Mouse (Mus musculus) liver, postnatal 0 days (tissue): ENCODE data around the gene Trim39. TPM values are rescaled to one million over a fixed set of nuclear protein-coding genes. Genes with fewer than 3 reads are reported as not detected.

Source experiments
- ATAC-seq: fragments of 200-750 bp; cut with Nextera tagmentation; 2 replicates; pipeline ENCODE4 v1.8.0; 2017; ENCODE audit warnings: mild to moderate bottlenecking, moderate library complexity
- DNase-seq: peaks from one replicate; pipeline ENCODE4 v3.0.0-alpha.2; 2016
- H3K27ac ChIP-seq: fragments of 300-500 bp; sonication (generic); 2 replicates; pipeline ENCODE4 v1.5.1; 2014; ENCODE audit warnings: antibody characterized with exemption, moderate library complexity, mild to moderate bottlenecking, low read depth
- H3K27me3 ChIP-seq: fragments of 300-500 bp; sonication (generic); 2 replicates; pipeline ENCODE4 v1.6.1; 2014; ENCODE audit warnings: low read length, control low read depth, mixed read lengths; ENCODE audit not compliant: insufficient read depth
- H3K36me3 ChIP-seq: fragments of 300-500 bp; sonication (generic); replicated peaks from 2 replicates; pipeline ENCODE4 v1.6.1; 2014; ENCODE audit warnings: mild to moderate bottlenecking, control low read depth, low read length, moderate library complexity, mixed read lengths; ENCODE audit not compliant: insufficient read depth
- H3K4me1 ChIP-seq: fragments of 300-500 bp; sonication (generic); 2 replicates; pipeline ENCODE4 v1.6.1; 2014; ENCODE audit warnings: antibody characterized with exemption, mild to moderate bottlenecking, control low read depth; ENCODE audit not compliant: insufficient read depth
- H3K4me2 ChIP-seq: fragments of 300-500 bp; sonication (generic); 2 replicates; pipeline ENCODE4 v1.6.1; 2014; ENCODE audit warnings: low read depth, mild to moderate bottlenecking, low read length, moderate library complexity, mixed read lengths
- H3K4me3 ChIP-seq: fragments of 300-500 bp; sonication (generic); 2 replicates; pipeline ENCODE4 v1.5.1; 2014; ENCODE audit warnings: low read depth, low read length
- H3K9ac ChIP-seq: fragments of 300-500 bp; sonication (generic); replicated peaks from 2 replicates; pipeline ENCODE4 v1.6.1; 2014; ENCODE audit warnings: mild to moderate bottlenecking, moderate library complexity
- H3K9me3 ChIP-seq: fragments of 300-500 bp; sonication (generic); 2 replicates; pipeline ENCODE4 v1.6.1; 2016; ENCODE audit warnings: mild to moderate bottlenecking, control low read depth, low read length, mixed read lengths
- CTCF ChIP-seq: sonication (generic); IDR thresholded peaks from 2 replicates; pipeline ENCODE4 v1.5.1; 2016; ENCODE audit warnings: antibody characterized with exemption, low read depth
- EP300 ChIP-seq: IDR thresholded peaks from 2 replicates; pipeline ENCODE4 v1.6.1; 2016; ENCODE audit warnings: antibody characterized with exemption, low read depth, mild to moderate bottlenecking
- WGBS: fragments of 180-500 bp; shearing (Covaris S2); extraction: QIAGEN DNeasy Blood & Tissue Kit; methylation state at CpG from one replicate; pipeline ENCODE4 v1.1.7; 2014; ENCODE audit not compliant: insufficient replicate concordance; 5-methylcytosine and 5-hydroxymethylcytosine counted together
- polyA plus RNA-seq: library from polyadenylated mRNA; unstranded; fragments of >200 nt; fragmentation: Nextera tagmentation; extraction: Ambion mirVana; gene quantifications from 2 replicates; pipeline ENCODE4 v1.2.1, GENCODE M21; 2015

The Trim39 gene
- polyA plus RNA-seq, 1 experiment from 2014 or later: 3.6 TPM

GRCm38 (mm10) chr17:36286390-36286789 lies 14.3 kb upstream of the Trim39 start, which contains the start of gene H2-M10.2:
H2-M10.2 (minus strand) TSS chr17:36286490.
- WGBS: 78% methylated on average over 2 of the region's 2 CpGs
- Histone ChIP-seq H3K9me3 (no peaks in the 10 kb centered on the region), H3K27ac (no peak within 1 kb of the TSS), H3K4me2 (no peak within 1 kb of the TSS), H3K9ac (no peak within 1 kb of the TSS), H3K4me1 (no peaks in the 10 kb centered on the region), H3K27me3 (no peaks in the 10 kb centered on the region), H3K36me3 (no peaks in the 10 kb centered on the region), H3K4me3 (no peak within 1 kb of the TSS)
- ATAC-seq (no peak), DNase-seq (no peak)
- no peak for TF ChIP-seq EP300
- TF ChIP-seq CTCF: no peak

- DNase-seq (no peak), ATAC-seq (no peak)
- TF ChIP-seq EP300: no peak
- no peak for TF ChIP-seq CTCF
- Histone ChIP-seq H3K4me1 (no peaks in the 10 kb centered on the region), H3K27me3 (no peaks in the 10 kb centered on the region), H3K4me3 (no peak overlapping the region), H3K9ac (no peak overlapping the region), H3K9me3 (no peaks in the 10 kb centered on the region), H3K4me2 (no peak overlapping the region), H3K27ac (no peak overlapping the region), H3K36me3 (peaks cover 13% of the 10 kb centered on the region)
- WGBS: 79% methylated on average over 4 of the region's 4 CpGs
These were observed 9.6 kb upstream of the Trim39 start for GRCm38 (mm10) chr17:36281521-36282245.

DNA sequence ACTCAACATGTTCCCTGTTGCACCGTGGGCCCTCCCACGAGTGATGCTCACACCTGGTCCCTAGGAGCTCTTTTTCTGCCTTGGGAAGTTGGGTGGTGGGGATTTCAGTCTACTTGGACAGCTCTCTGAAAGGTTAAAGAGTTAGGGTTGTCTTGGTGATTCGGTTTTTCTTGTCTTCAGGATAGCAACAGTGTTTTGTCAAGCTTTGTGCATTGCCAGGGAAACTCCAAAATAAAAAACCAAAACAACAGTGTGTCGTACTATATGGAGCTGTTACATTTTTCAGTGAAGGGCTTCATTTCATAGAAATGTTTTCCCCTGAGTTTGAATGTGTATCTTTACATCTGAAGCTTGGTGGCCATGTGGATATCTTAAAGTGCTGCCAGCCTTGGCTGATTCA lies 2.7 kb upstream of the Trim39 start:
- WGBS: 89% methylated on average over 4 of the region's 4 CpGs
- DNase-seq: no peak
- TF ChIP-seq EP300 (no peak), CTCF (no peak)
- Histone ChIP-seq H3K9me3 (no peaks in the 10 kb centered on the region), H3K4me2 (no peak overlapping the region), H3K4me1 (peaks cover 18% of the 10 kb centered on the region), H3K9ac (no peak overlapping the region), H3K27ac (no peak overlapping the region), H3K27me3 (no peaks in the 10 kb centered on the region), H3K4me3 (no peak overlapping the region), H3K36me3 (0 out of 2 replicates have a peak, but pooled peaks cover 7% of the 10 kb centered on the region)
- no peak for ATAC-seq

- H3K4me2 ChIP-seq: no peak overlapping the region
- no peak for ATAC-seq
- H3K27ac ChIP-seq: no peak overlapping the region
- TF ChIP-seq EP300 (no peak), CTCF (no peak)
- H3K4me3 ChIP-seq: no peak overlapping the region
- no peak overlapping the region for H3K9ac ChIP-seq
- H3K36me3 ChIP-seq: peaks cover 7% of the 10 kb centered on the region; the same call in 1 of the 2 replicates
- WGBS: 67% methylated on average over 4 of the region's 4 CpGs
- H3K4me1 ChIP-seq: peaks cover 18% of the 10 kb centered on the region
- H3K27me3 ChIP-seq: no peaks in the 10 kb centered on the region
- no peak for DNase-seq
- no peaks in the 10 kb centered on the region for H3K9me3 ChIP-seq
These were observed 1.7 kb upstream of the Trim39 start for GRCm38 (mm10) chr17:36273796-36274195.

- Histone ChIP-seq H3K36me3 (peaks cover 8% of the 10 kb centered on the region), H3K9ac (peak overlapping the region; percentile 82; the same call in 1 of the 2 replicates), H3K4me2 (peak overlapping the region; percentile 86), H3K27ac (no peak overlapping the region), H3K9me3 (no peaks in the 10 kb centered on the region), H3K4me1 (peaks cover 18% of the 10 kb centered on the region), H3K4me3 (peak overlapping the region; percentile 76), H3K27me3 (no peaks in the 10 kb centered on the region)
- 64% methylated on average over 9 of the region's 9 CpGs for WGBS
- TF ChIP-seq CTCF: no peak
- no peak for TF ChIP-seq EP300
- DNase-seq (no peak), ATAC-seq (no peak)
These were observed 758 bp upstream of the Trim39 start for GRCm38 (mm10) chr17:36272643-36273366.

DNA sequence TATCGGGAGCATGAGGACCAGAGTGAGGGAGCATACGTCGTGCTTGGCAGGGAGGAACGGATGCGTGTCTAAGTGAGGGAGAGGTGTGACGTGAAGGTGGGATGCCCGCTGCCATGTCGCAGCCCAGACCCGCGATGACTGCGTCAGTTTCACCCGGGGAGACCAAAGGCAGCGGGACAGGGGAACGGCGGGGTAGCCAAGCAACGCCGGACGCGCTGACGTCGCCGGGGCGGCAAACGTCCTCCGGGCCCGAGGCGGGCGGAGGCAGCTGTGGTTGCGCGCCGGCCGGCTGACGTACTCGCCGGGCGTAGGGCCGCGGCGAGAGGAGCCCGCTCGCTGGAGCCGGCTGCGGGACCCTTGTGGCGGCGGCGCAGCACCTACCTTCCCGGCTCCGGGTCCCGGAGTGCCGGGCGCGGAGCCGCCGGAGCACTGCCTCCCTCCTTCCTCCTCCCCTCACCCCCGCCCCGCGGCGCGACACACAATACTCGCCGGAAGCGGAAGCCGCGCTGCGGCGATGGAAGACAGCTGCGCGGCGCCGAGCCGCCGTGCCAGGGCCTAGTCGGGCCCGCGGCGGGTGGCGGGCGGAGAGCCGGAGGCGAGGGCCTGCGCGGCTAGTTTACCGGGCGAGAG lies 976 bp downstream of the Trim39 start:
- Histone ChIP-seq H3K4me1 (peaks cover 20% of the 10 kb centered on the region), H3K27ac (peak overlapping the region; percentile 84), H3K27me3 (no peaks in the 10 kb centered on the region), H3K9ac (peak overlapping the region; percentile 82), H3K36me3 (peaks cover 19% of the 10 kb centered on the region), H3K9me3 (no peaks in the 10 kb centered on the region), H3K4me3 (peak overlapping the region; percentile 76), H3K4me2 (peak overlapping the region; percentile 86)
- ATAC-seq (peak; percentile 93), DNase-seq (peak; percentile 91)
- WGBS: under 1% methylated on average over 53 of the region's 84 CpGs
- TF ChIP-seq CTCF (no peak), EP300 (no peak)
